Mouse (Mus musculus) midbrain, postnatal 0 days (tissue): Measurements from ENCODE around the gene Lrrc8d. TPM values are rescaled to one million over a fixed set of nuclear protein-coding genes. Genes with fewer than 3 reads are reported as not detected.

Experiments used
- ATAC-seq: fragments of 200-750 bp; cut with Nextera tagmentation; 2 replicates; pipeline ENCODE4 v1.8.0; 2017; ENCODE audit warnings: moderate number of reproducible peaks, mild to moderate bottlenecking, moderate TSS enrichment, moderate library complexity; ENCODE audit not compliant: low FRiP score
- DNase-seq: peaks from one replicate; pipeline ENCODE4 v3.0.0-alpha.2; 2015; ENCODE audit warnings: low spot score
- H3K27ac ChIP-seq: fragments of 300-500 bp; sonication (generic); 2 replicates; pipeline ENCODE4 v1.5.1; 2014; ENCODE audit warnings: low read depth, mild to moderate bottlenecking, low read length, mixed read lengths
- H3K27me3 ChIP-seq: fragments of 300-500 bp; sonication (generic); 2 replicates; pipeline ENCODE4 v1.6.1; 2014; ENCODE audit warnings: low read length, control low read depth, mixed read lengths; ENCODE audit not compliant: insufficient read depth
- H3K36me3 ChIP-seq: fragments of 300-500 bp; sonication (generic); 2 replicates; pipeline ENCODE4 v1.6.1; 2014; ENCODE audit warnings: low read length, control low read depth, mixed read lengths; ENCODE audit not compliant: insufficient read depth
- H3K4me1 ChIP-seq: fragments of 300-500 bp; sonication (generic); 2 replicates; pipeline ENCODE4 v1.6.1; 2014; ENCODE audit warnings: mild to moderate bottlenecking, control low read depth, antibody characterized with exemption, low read length, mixed read lengths; ENCODE audit not compliant: insufficient read depth
- H3K4me2 ChIP-seq: fragments of 300-500 bp; sonication (generic); 2 replicates; pipeline ENCODE4 v1.6.1; 2014; ENCODE audit warnings: low read depth, mild to moderate bottlenecking, low read length, mixed read lengths; ENCODE audit not compliant: poor library complexity, severe bottlenecking
- H3K4me3 ChIP-seq: fragments of 300-500 bp; sonication (generic); 2 replicates; pipeline ENCODE4 v1.5.1; 2014; ENCODE audit warnings: low read depth, mild to moderate bottlenecking, low read length, moderate library complexity
- H3K9ac ChIP-seq: fragments of 300-500 bp; sonication (generic); replicated peaks from 2 replicates; pipeline ENCODE4 v1.6.1; 2014; ENCODE audit warnings: mild to moderate bottlenecking, low read length, moderate library complexity, mixed read lengths; ENCODE audit not compliant: poor library complexity, severe bottlenecking
- H3K9me3 ChIP-seq: fragments of 300-500 bp; sonication (generic); 2 replicates; pipeline ENCODE4 v1.6.1; 2016; ENCODE audit warnings: low read length, control low read depth
- CTCF ChIP-seq: IDR thresholded peaks from 2 replicates; pipeline ENCODE4 v1.5.1; 2016; ENCODE audit warnings: antibody characterized with exemption, mild to moderate bottlenecking
- WGBS: fragments of 180-500 bp; shearing (Covaris S2); extraction: QIAGEN DNeasy Blood & Tissue Kit; methylation state at CpG from one replicate; pipeline ENCODE4 v1.1.7; 2014; 5-methylcytosine and 5-hydroxymethylcytosine counted together
- polyA plus RNA-seq: library from polyadenylated mRNA; unstranded; fragments of >200 nt; fragmentation: Nextera tagmentation; extraction: Ambion mirVana; gene quantifications from 2 replicates; pipeline ENCODE4 v1.2.1, GENCODE M21; 2015
- total RNA-seq: library from RNA; depleted of rRNA; stranded (reverse); fragments of >200 nt; gene quantifications from 2 replicates; pipeline ENCODE4 v1.2.3, GENCODE M21; 2014

Gene Lrrc8d
- total and polyA plus RNA-seq, 2 experiments from 2014 or later: 18.5 to 30.4 TPM

DNA sequence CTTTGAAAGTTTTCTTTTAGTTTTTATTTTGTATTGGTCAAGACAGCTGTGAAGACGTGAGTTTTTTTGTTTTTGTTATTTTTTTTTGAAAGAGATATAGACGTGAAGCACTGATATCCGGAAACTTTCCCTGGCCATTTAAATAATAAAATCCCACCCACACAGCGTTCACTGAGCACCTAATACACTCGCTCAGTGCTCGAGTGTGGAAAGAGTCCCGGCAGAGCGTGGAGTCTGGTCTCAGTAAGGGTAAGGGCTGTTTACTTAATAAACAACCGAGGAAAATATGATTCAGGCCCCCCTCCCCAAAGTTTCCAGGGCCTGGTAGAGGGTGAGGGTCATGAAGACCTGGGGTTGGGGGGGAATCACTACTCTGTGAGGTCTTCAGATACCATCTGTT is 1.6 kb downstream of the Lrrc8d start:
- no peak for DNase-seq
- no peak for TF ChIP-seq CTCF
- Histone ChIP-seq H3K4me2 (peak overlapping the region; percentile 82), H3K27ac (no peak overlapping the region), H3K27me3 (no peaks in the 10 kb centered on the region), H3K36me3 (no peaks in the 10 kb centered on the region), H3K4me3 (peak overlapping the region; percentile 96), H3K9ac (peak overlapping the region; percentile 100; the same call in 1 of the 2 replicates), H3K4me1 (peaks cover 12% of the 10 kb centered on the region; the same call in 1 of the 2 replicates), H3K9me3 (no peaks in the 10 kb centered on the region)
- no peak for ATAC-seq
- WGBS: 64% methylated on average over 9 of the region's 9 CpGs

DNA sequence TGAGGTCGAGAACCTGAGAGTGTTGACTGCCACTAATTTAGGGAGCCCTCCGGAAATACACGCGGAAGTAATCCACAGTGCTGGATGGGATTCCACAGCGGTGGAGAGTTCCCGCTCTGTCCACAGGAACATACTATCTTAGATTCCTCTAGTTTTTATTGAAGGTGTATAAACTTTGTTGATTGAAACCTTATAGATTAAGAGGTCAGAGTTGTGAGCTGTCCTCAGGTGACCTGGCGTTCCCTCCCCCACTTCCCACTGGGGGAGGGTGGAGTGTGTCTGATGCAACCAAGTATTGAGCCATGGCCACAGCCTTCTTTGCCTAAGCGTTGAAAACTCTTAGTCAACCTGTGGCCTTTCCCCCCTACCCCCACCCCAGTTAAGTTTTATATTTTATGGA is 2.1 kb downstream of the Lrrc8d start:
- 86% methylated on average over 8 of the region's 8 CpGs for WGBS
- ATAC-seq (no peak), DNase-seq (no peak)
- no peak overlapping the region for H3K27ac ChIP-seq
- no peak overlapping the region for H3K4me3 ChIP-seq
- no peaks in the 10 kb centered on the region for H3K9me3 ChIP-seq
- TF ChIP-seq CTCF: no peak
- no peaks in the 10 kb centered on the region for H3K27me3 ChIP-seq
- H3K4me1 ChIP-seq: peaks cover 12% of the 10 kb centered on the region; the same call in 1 of the 2 replicates
- H3K9ac ChIP-seq: no peak overlapping the region
- H3K36me3 ChIP-seq: no peaks in the 10 kb centered on the region
- peak overlapping the region; percentile 82; the same call in 1 of the 2 replicates for H3K4me2 ChIP-seq

DNA sequence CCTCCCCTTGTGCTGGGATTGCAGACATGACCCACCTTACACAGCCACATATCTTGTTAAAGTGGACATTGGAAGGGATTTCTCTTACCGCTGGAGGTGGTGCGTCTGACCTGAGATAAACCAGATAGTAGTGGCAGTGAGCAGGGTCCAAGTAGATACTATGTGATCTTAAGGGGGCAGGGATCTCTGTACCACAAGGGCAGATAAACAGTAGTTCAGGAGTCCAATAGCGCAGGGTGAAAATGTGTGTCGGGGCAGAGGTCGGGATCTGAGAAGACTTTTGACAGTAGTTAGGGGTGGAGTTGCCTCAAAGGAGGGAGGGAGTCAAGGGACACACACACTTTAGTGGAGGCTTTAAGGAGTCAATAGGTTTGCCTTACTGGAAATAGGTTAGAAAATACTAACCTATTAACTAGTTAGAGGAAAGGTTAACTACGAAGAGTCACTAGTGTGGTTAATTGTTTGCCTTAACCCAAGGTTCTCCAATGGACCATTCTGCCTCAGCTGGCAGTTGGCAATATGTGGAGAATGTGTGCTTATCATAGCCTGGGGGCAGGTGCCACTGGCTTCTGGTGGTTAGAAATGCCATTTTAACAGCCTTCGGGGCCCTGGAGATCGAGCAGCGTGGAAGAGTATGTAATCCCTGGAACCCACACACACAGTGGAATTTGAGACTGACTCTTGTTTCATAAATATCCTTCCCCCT is 3.0 kb downstream of the Lrrc8d start:
- H3K4me3 ChIP-seq: no peak overlapping the region
- DNase-seq (no peak), ATAC-seq (no peak)
- WGBS: 78% methylated on average over 9 of the region's 9 CpGs
- TF ChIP-seq CTCF: no peak
- no peak overlapping the region for H3K4me2 ChIP-seq
- no peak overlapping the region for H3K9ac ChIP-seq
- H3K27ac ChIP-seq: no peak overlapping the region
- no peaks in the 10 kb centered on the region for H3K27me3 ChIP-seq
- H3K9me3 ChIP-seq: no peaks in the 10 kb centered on the region
- H3K36me3 ChIP-seq: no peaks in the 10 kb centered on the region
- H3K4me1 ChIP-seq: peaks cover 12% of the 10 kb centered on the region; the same call in 1 of the 2 replicates

DNA sequence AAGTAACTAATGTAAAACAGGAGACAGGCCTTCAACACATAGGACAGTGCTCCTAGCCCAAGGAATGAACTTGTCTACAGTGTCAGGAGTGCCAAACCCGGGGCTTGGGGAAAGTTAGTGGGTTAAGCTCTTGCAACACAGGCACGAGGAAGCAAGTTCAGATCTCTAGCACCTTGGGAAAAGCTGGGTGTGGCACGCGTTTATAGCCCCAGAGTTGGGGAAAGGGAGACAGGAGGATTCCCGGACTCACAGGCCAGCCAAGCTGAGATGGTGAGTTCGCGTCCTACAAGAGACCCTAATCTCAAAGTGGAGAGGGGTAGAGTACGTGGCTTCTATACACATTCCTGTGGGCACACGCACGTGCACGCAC is 3.5 kb downstream of the Lrrc8d start:
- Histone ChIP-seq H3K4me2 (no peak overlapping the region), H3K4me3 (no peak overlapping the region), H3K27me3 (no peaks in the 10 kb centered on the region), H3K36me3 (no peaks in the 10 kb centered on the region), H3K27ac (no peak overlapping the region), H3K9ac (no peak overlapping the region), H3K9me3 (no peaks in the 10 kb centered on the region), H3K4me1 (peaks cover 12% of the 10 kb centered on the region; the same call in 1 of the 2 replicates)
- no peak for DNase-seq
- 92% methylated on average over 11 of the region's 11 CpGs for WGBS
- ATAC-seq: no peak
- no peak for TF ChIP-seq CTCF

DNA sequence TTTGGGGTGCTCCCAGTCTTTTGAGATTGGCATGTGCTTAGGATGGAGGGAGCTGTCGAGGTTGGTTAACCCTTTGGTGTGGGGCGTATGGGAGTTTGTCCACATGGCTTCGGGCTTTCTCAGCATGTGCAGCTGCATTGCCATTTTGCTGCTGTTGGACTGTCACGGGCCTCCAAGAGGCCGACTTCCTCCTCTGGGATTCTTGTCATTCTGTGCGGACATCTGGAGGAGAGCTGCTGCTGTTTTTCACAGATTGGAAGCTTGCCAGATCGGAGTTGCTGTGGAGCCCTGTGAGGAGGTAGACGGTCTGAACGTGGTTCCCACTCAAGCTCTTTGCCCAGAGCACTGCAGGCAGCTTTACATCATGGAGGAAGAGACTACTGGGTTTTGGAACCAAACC is 4.8 kb downstream of the Lrrc8d start:
- WGBS: 40% methylated on average over 9 of the region's 9 CpGs
- Histone ChIP-seq H3K4me1 (peaks cover 7% of the 10 kb centered on the region; the same call in 1 of the 2 replicates), H3K36me3 (no peaks in the 10 kb centered on the region), H3K4me3 (no peak overlapping the region), H3K9me3 (no peaks in the 10 kb centered on the region), H3K27me3 (no peaks in the 10 kb centered on the region), H3K9ac (no peak overlapping the region), H3K27ac (no peak overlapping the region), H3K4me2 (no peak overlapping the region)
- no peak for TF ChIP-seq CTCF
- ATAC-seq (no peak), DNase-seq (no peak)

DNA sequence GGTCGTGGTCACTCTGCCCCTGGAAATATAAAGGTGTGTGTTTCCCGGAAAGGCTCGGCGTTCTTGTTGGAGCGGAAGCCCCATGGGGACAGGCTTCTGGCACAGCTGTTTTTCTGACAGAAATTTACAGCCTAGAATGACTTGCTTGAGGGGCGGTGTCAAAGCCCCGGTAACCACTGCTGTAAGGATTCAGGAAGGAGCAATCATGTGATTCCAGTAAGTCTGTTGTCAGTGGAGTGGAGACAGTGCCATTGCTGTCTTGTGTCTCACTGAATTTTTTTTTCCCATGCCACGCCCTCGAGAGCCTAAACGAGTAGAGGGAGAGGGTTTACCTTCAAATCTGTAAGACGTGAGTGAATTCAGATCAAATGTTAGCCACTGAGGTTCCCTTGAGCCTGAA is 6.9 kb downstream of the Lrrc8d start:
- H3K36me3 ChIP-seq: no peaks in the 10 kb centered on the region
- no peak overlapping the region for H3K9ac ChIP-seq
- H3K27ac ChIP-seq: no peak overlapping the region
- peaks cover 3% of the 10 kb centered on the region; the same call in 1 of the 2 replicates for H3K4me1 ChIP-seq
- no peaks in the 10 kb centered on the region for H3K27me3 ChIP-seq
- no peak for ATAC-seq
- no peak overlapping the region for H3K4me3 ChIP-seq
- WGBS: 84% methylated on average over 11 of the region's 11 CpGs
- TF ChIP-seq CTCF: no peak
- no peak for DNase-seq
- H3K4me2 ChIP-seq: no peak overlapping the region
- H3K9me3 ChIP-seq: no peaks in the 10 kb centered on the region
